Mouse (Mus musculus): Measurements from ENCODE around the gene Camk1g.

DNA sequence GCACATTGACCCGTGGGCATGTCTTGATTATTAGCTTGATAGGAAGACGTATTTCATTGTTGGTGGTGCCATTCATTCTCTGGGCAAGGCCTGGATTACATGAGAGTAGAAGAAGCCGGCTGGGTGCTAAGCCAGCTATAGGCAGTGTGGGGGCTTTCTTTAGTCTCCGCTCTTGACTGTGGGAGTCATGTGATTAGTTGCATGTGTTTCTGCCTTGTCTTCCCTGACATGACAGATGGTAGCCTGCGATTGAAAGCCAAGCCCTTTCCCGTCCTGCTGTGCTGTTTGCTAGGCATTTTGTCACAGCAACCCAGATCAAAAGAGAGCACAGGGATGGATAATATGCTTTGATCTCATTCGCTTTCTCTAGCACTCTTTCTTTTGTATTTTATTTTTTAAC is 64.7 kb downstream of the Camk1g start:
- TF ChIP-seq POLR2A (IDR thresholded peaks at IDR 0.05; ENCODE audit: borderline replicate concordance, extremely low read depth, low read depth, low read length) (no peak), CTCF (IDR thresholded peaks at IDR 0.05; ENCODE audit: insufficient read depth, low read length) (no peak)
